8 mouse cellular contexts compared by ENCODE assay signal in the genomic region with DNA sequence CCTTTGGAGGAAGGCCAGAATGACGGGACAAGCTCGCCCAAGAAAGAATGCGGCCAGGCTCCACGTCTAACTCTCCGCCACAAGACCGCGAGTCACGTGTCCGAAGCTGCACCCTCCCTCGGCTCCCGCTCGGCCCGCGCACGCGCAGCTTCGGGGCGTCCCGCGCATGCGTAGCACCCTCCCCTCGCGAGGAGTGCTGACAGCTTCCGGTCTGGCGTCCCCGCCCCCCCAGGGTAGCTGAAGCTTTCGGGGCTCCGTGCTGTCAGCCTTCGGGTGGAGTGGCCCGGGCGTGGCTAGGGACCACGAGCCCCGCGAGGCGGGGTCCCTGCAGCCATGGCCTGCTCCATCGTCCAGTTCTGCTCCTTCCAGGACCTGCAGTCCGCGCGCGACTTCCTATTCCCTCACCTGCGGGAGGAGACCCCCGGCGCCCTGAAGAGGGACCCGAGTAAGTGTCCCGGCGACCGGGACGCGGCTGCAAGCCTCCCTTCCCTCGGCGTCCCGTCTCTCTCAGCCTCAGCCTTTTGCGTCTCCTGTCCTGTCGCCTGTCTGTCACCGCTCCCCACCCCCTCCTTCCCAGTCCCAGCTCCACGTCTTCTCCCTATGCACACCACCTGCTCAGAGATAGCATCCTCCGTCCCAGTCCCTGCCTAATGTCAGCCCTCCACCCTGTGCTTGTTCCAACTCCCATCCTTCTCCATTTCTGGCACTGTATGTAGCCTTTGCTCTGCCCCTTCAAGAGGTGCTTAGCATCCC. TPM values are rescaled to one million over a fixed set of nuclear protein-coding genes. Genes with fewer than 3 reads are reported as not detected.
DNase-seq lines count a peak whose midpoint lies in the region; ATAC-seq and TF ChIP-seq lines count a peak whose summit lies in the region.

Rab3gap2 (plus strand) TSS at position 209 of the 753 bp plus-strand sequence.

- no peak for TF ChIP-seq CTCF in bone marrow macrophage, adult 2 months (IDR thresholded peaks at IDR 0.05; ENCODE audit: low read depth, low read length)
- no peak for TF ChIP-seq CTCF in embryonic fibroblast, embryonic 13.5 days (IDR thresholded peaks at IDR 0.05; ENCODE audit: borderline replicate concordance, insufficient read depth, low read length)

- no peaks in the 10 kb centered on the region for H3K9me3 ChIP-seq in heart, embryonic 10.5 days
- H3K9me3 ChIP-seq in kidney, embryonic 15.5 days (replicated peaks), result no peaks in the 10 kb centered on the region

- H3K4me3 ChIP-seq in bone marrow macrophage, adult 2 months (ENCODE audit: insufficient read depth, low read length), result peak within 1 kb of the TSS; percentile 89
- peak within 1 kb of the TSS; percentile 91 for H3K4me3 ChIP-seq in embryonic fibroblast, embryonic 13.5 days (ENCODE audit: insufficient read depth, low read length)
- H3K4me3 ChIP-seq in heart, embryonic 10.5 days, result peak within 1 kb of the TSS; percentile 90
- peak within 1 kb of the TSS; percentile 99 for H3K4me3 ChIP-seq in kidney, embryonic 15.5 days (replicated peaks)

- 0 out of 2 replicates have a peak, but pooled peaks have one; percentile 59 for TF ChIP-seq POLR2A in bone marrow macrophage, adult 2 months (IDR thresholded peaks at IDR 0.05; ENCODE audit: borderline replicate concordance, low read depth, low read length)
- peak; percentile 79 for TF ChIP-seq POLR2A in embryonic fibroblast, embryonic 13.5 days (IDR thresholded peaks at IDR 0.05; ENCODE audit: low read depth, low read length)

- H3K4me2 ChIP-seq in kidney, embryonic 15.5 days, result peak within 1 kb of the TSS; percentile 91

- H3K27me3 ChIP-seq in heart, embryonic 10.5 days (ENCODE audit: insufficient read depth, poor library complexity, severe bottlenecking), result no peaks in the 10 kb centered on the region; the same call in 1 of the 2 replicates
- no peaks in the 10 kb centered on the region for H3K27me3 ChIP-seq in kidney, embryonic 15.5 days

- WGBS in heart, embryonic 10.5 days, result under 1% methylated on average over 57 of the region's 57 CpGs
- under 1% methylated on average over 57 of the region's 57 CpGs for WGBS in kidney, embryonic 15.5 days

- H3K4me1 ChIP-seq in bone marrow macrophage, adult 2 months (ENCODE audit: control insufficient read depth, insufficient read depth, low read length), result peaks cover 17% of the 10 kb centered on the region
- peaks cover 2% of the 10 kb centered on the region for H3K4me1 ChIP-seq in embryonic fibroblast, embryonic 13.5 days (ENCODE audit: control insufficient read depth, insufficient read depth, low read length)
- peaks cover 14% of the 10 kb centered on the region for H3K4me1 ChIP-seq in heart, embryonic 10.5 days
- peaks cover 26% of the 10 kb centered on the region for H3K4me1 ChIP-seq in kidney, embryonic 15.5 days

- peak; percentile 98 for ATAC-seq in kidney, embryonic 15.5 days (replicated peaks; ENCODE audit: low FRiP score)
- ATAC-seq in monocyte, adult 5-6 weeks (replicated peaks; ENCODE audit: insufficient number of reproducible peaks, low FRiP score, low TSS enrichment, poor library complexity, severe bottlenecking), result peak; percentile 67

- peaks cover 4% of the 10 kb centered on the region; the same call in 1 of the 2 replicates for H3K36me3 ChIP-seq in heart, embryonic 10.5 days
- peaks cover 9% of the 10 kb centered on the region for H3K36me3 ChIP-seq in kidney, embryonic 15.5 days

- peak within 1 kb of the TSS; percentile 91 for H3K27ac ChIP-seq in bone marrow macrophage, adult 2 months (ENCODE audit: insufficient read depth, low read depth, low read length)
- H3K27ac ChIP-seq in embryonic fibroblast, embryonic 13.5 days (ENCODE audit: insufficient read depth, low read length), result peak within 1 kb of the TSS; percentile 87
- peak within 1 kb of the TSS; percentile 91 for H3K27ac ChIP-seq in heart, embryonic 10.5 days
- peak within 1 kb of the TSS; percentile 84 for H3K27ac ChIP-seq in kidney, embryonic 15.5 days

- peak; percentile 97 for DNase-seq in A20 (ENCODE audit: low read depth, low spot score)
- DNase-seq in heart, embryonic 10.5 days (ENCODE audit: low spot score), result peak; percentile 99
- peak; percentile 100 for DNase-seq in liver
- peak; percentile 100 for DNase-seq in spleen, postnatal 4 days (ENCODE audit: low spot score in 2 of 2)

- H3K9ac ChIP-seq in kidney, embryonic 15.5 days, result peak within 1 kb of the TSS; percentile 92

RNA-seq across cellular contexts. Expression of gene Rab3gap2, which starts in this region (rescaled TPM):
- polyA plus RNA-seq in bone marrow macrophage, adult 2 months (2012; ENCODE audit: insufficient read depth, insufficient read length, missing spikeins), result 50.9 and 56.4 TPM in 2 replicates
- 42.4 and 49.5 TPM in 2 replicates for polyA plus RNA-seq in embryonic fibroblast, embryonic 13.5 days (2011; ENCODE audit: insufficient read length, low read depth, missing spikeins)
- 18.4 and 19.2 TPM in 2 replicates for polyA plus RNA-seq in heart, embryonic 10.5 days (2016; fragmentation: Nextera tagmentation; extraction: Ambion mirVana)
- polyA plus RNA-seq in kidney, embryonic 15.5 days (2015; fragmentation: Nextera tagmentation; extraction: Ambion mirVana), result 20.2 and 20.9 TPM in 2 replicates
- 36.1 to 43.1 TPM (median 36.5 TPM) in 3 replicates for total RNA-seq in monocyte, adult 5-6 weeks (2017)

Comparison
In these comparisons a context has a peak if more than half of its experiments do, and no peak if none do; other contexts are left out.
1. Peak in every context shown above with its lines: DNase-seq, ATAC-seq, H3K4me3 ChIP-seq and H3K27ac ChIP-seq.